Comparison of ENCODE assay signal across 23 mouse cellular contexts in the genomic region with DNA sequence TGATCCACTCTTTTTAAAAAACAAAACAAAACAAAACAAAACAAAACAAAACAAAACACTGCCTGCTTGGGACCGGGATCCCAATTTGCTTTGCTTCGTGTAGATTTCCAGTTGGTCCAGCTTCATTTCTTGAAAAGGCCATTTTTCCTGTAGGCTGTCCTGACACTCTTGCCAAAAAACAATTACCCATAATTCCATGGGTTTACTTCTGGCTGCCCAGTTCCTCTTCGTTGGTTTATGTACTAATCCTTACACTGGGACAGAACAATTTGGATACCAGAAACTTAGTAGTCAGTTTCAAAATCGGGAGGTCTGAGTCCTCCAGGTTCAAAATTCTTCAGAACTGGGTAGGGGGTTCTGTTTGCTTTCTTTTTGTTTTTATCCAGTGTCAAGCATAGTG. TPM values are rescaled to one million over a fixed set of nuclear protein-coding genes. Genes with fewer than 3 reads are reported as not detected.
DNase-seq lines count a peak whose midpoint lies in the region; ATAC-seq and TF ChIP-seq lines count a peak whose summit lies in the region.
"Had no signal": no experiment of that assay in that cellular context is flagged by ENCODE, and none has a peak within 500 bp of the region (broad histone marks: within the 10 kb centered on the region; RNA-seq: fewer than 3 reads in every experiment).

No protein-coding gene starts in this region.

- no peak for TF ChIP-seq CTCF in lung, embryonic 14.5 days (IDR thresholded peaks at IDR 0.05; ENCODE audit: low read depth)
- no peak for TF ChIP-seq CTCF in MEL (IDR thresholded peaks at IDR 0.05 in 2 of 3, conservative IDR thresholded peaks at IDR 0.05 in 1 of 3; ENCODE audit: control insufficient read depth in 1 of 3, insufficient read depth in 1 of 3, low read depth in 2 of 3, low read length in 3 of 3, poor library complexity in 1 of 3, severe bottlenecking in 1 of 3)

- H3K79me2 ChIP-seq in MEL (ENCODE audit: control insufficient read depth, insufficient read depth, low read length, poor library complexity) = no peaks in the 10 kb centered on the region

- H3K4me1 ChIP-seq in lung, embryonic 14.5 days (ENCODE audit: insufficient read depth) = no peaks in the 10 kb centered on the region
- no peaks in the 10 kb centered on the region for H3K4me1 ChIP-seq in MEL (ENCODE audit: control insufficient read depth in 1 of 2, insufficient read depth in 2 of 2, low read length in 2 of 2)
- H3K4me1 ChIP-seq in hindbrain, embryonic 13.5 days (replicated peaks) = peaks cover 9% of the 10 kb centered on the region
- H3K4me1 ChIP-seq: embryonic facial prominence, embryonic 12.5 days; heart, embryonic 12.5 days; hindbrain, embryonic 10.5 days had no signal

- ATAC-seq in lung, embryonic 14.5 days (ENCODE audit: insufficient read depth) = no peak
- ATAC-seq in megakaryocyte, adult 5-6 weeks (ENCODE audit: poor library complexity, severe bottlenecking) = 0 out of 2 replicates have a peak, but pooled peaks have one; percentile 23
- ATAC-seq in hindbrain, embryonic 13.5 days (ENCODE audit: low FRiP score) = no peak
- ATAC-seq: forebrain, embryonic 15.5 days; Patski had no signal

- H3K4me2 ChIP-seq in lung, embryonic 14.5 days = no peak overlapping the region
- H3K4me2 ChIP-seq in hindbrain, embryonic 13.5 days = no peak overlapping the region
- H3K4me2 ChIP-seq: embryonic facial prominence, embryonic 12.5 days; forebrain, embryonic 15.5 days; heart, embryonic 12.5 days; hindbrain, embryonic 15.5 days had no signal

- H3K4me3 ChIP-seq in lung, embryonic 14.5 days (ENCODE audit: low read depth, low read length) = no peak overlapping the region
- no peak overlapping the region for H3K4me3 ChIP-seq in MEL (ENCODE audit: control insufficient read depth in 1 of 2, insufficient read depth in 1 of 2, low read depth in 2 of 2, low read length in 2 of 2)
- no peak overlapping the region for H3K4me3 ChIP-seq in hindbrain, embryonic 13.5 days
- H3K4me3 ChIP-seq: embryonic facial prominence, embryonic 12.5 days; forebrain, embryonic 15.5 days; heart, embryonic 12.5 days; hindbrain, embryonic 10.5 days; hindbrain, embryonic 15.5 days had no signal

- H3K27me3 ChIP-seq in lung, embryonic 14.5 days (ENCODE audit: insufficient read depth, low read length) = peaks cover 14% of the 10 kb centered on the region
- no peaks in the 10 kb centered on the region for H3K27me3 ChIP-seq in MEL (ENCODE audit: control insufficient read depth in 1 of 2, insufficient read depth in 2 of 2, low read length in 2 of 2)
- peaks cover 31% of the 10 kb centered on the region for H3K27me3 ChIP-seq in hindbrain, embryonic 13.5 days

- H3K9ac ChIP-seq in lung, embryonic 14.5 days = no peak overlapping the region
- H3K9ac ChIP-seq in MEL (ENCODE audit: control insufficient read depth, low read depth, low read length, poor library complexity, severe bottlenecking) = no peak overlapping the region
- H3K9ac ChIP-seq in hindbrain, embryonic 13.5 days = no peak overlapping the region
- H3K9ac ChIP-seq: embryonic facial prominence, embryonic 12.5 days; forebrain, embryonic 15.5 days; heart, embryonic 12.5 days; hindbrain, embryonic 15.5 days had no signal

- H3K9me3 ChIP-seq in lung, embryonic 14.5 days (ENCODE audit: low read depth, low read length) = no peaks in the 10 kb centered on the region
- H3K9me3 ChIP-seq in MEL (replicated peaks; ENCODE audit: insufficient read depth, low read length) = no peaks in the 10 kb centered on the region
- H3K9me3 ChIP-seq in hindbrain, embryonic 13.5 days = no peaks in the 10 kb centered on the region
- H3K9me3 ChIP-seq: embryonic facial prominence, embryonic 12.5 days; forebrain, embryonic 15.5 days; G1E; heart, embryonic 12.5 days; hindbrain, embryonic 10.5 days; hindbrain, embryonic 15.5 days had no signal

- TF ChIP-seq RAD21 in MEL (IDR thresholded peaks at IDR 0.05; ENCODE audit: low read depth, low read length) = no peak

- no peak for TF ChIP-seq POLR2A in MEL (IDR thresholded peaks at IDR 0.05; ENCODE audit: control insufficient read depth in 1 of 2, insufficient read depth in 1 of 2, low read depth in 1 of 2, low read length in 2 of 2, poor library complexity in 1 of 2)

- no peak for TF ChIP-seq EP300 in MEL (IDR thresholded peaks at IDR 0.05; ENCODE audit: low read depth in 1 of 2, low read length in 2 of 2)

- H3K36me3 ChIP-seq in lung, embryonic 14.5 days (ENCODE audit: insufficient read depth) = no peaks in the 10 kb centered on the region
- H3K36me3 ChIP-seq in MEL (ENCODE audit: control insufficient read depth in 1 of 2, insufficient read depth in 2 of 2, low read length in 2 of 2) = no peaks in the 10 kb centered on the region
- no peaks in the 10 kb centered on the region for H3K36me3 ChIP-seq in hindbrain, embryonic 13.5 days
- H3K36me3 ChIP-seq: embryonic facial prominence, embryonic 12.5 days; forebrain, embryonic 15.5 days; G1E; heart, embryonic 12.5 days; hindbrain, embryonic 10.5 days; hindbrain, embryonic 15.5 days had no signal

- peak; percentile 12 for DNase-seq in lung, embryonic 14.5 days
- no peak for DNase-seq in lung, adult 18-20 months
- DNase-seq in 416B (ENCODE audit: low read depth) = peak; percentile 51
- peak; percentile 9 for DNase-seq in MEL (ENCODE audit: low read depth, low spot score)
- DNase-seq in kidney, adult 11 months = no peak
- DNase-seq: adrenal gland, postnatal 10 days; cerebellum, adult 11 months; cerebellum, adult 9-10 months; gastrocnemius, postnatal 36 days; heart, adult 18-20 months had no signal

- H3K27ac ChIP-seq in lung, embryonic 14.5 days (ENCODE audit: low read depth) = no peak overlapping the region
- H3K27ac ChIP-seq in MEL (ENCODE audit: control insufficient read depth, low read depth, low read length) = no peak overlapping the region
- no peak overlapping the region for H3K27ac ChIP-seq in hindbrain, embryonic 13.5 days
- H3K27ac ChIP-seq: embryonic facial prominence, embryonic 12.5 days; forebrain, embryonic 15.5 days; hindbrain, embryonic 10.5 days; hindbrain, embryonic 15.5 days had no signal

- 56% methylated on average over 4 of the region's 4 CpGs for WGBS in lung, embryonic 14.5 days
- WGBS in hindbrain, embryonic 13.5 days = 76% methylated on average over 4 of the region's 4 CpGs

TF ChIP-seq in MEL, 35 proteins besides CTCF, POLR2A, EP300 and RAD21:
- TF ChIP-seq ETS1 (IDR thresholded peaks at IDR 0.05; ENCODE audit: low read depth, low read length) = no peak
- no peak for TF ChIP-seq MEF2A (IDR thresholded peaks at IDR 0.05; ENCODE audit: extremely low read depth, insufficient replicate concordance, low read depth, low read length, poor library complexity, severe bottlenecking)
- no peak for TF ChIP-seq ZMIZ1 (IDR thresholded peaks at IDR 0.05; ENCODE audit: low read depth, low read length)
- TF ChIP-seq JUND (IDR thresholded peaks at IDR 0.05; ENCODE audit: low read depth, low read length) = no peak
- TF ChIP-seq USF2 (IDR thresholded peaks at IDR 0.05; ENCODE audit: borderline replicate concordance in 1 of 2, insufficient read depth in 1 of 2, low read depth in 1 of 2, low read length in 2 of 2) = no peak
- TF ChIP-seq NELFE (IDR thresholded peaks at IDR 0.05; ENCODE audit: low read depth, low read length) = no peak
- TF ChIP-seq TCF12 (IDR thresholded peaks at IDR 0.05; ENCODE audit: low read depth, low read length) = no peak
- TF ChIP-seq GABPA (IDR thresholded peaks at IDR 0.05; ENCODE audit: low read depth, low read length) = no peak
- TF ChIP-seq USF1 (IDR thresholded peaks at IDR 0.05; ENCODE audit: low read depth, low read length) = no peak
- TF ChIP-seq MXI1 (IDR thresholded peaks at IDR 0.05; ENCODE audit: low read depth, low read length) = no peak
- no peak for TF ChIP-seq UBTF (IDR thresholded peaks at IDR 0.05; ENCODE audit: borderline replicate concordance, insufficient read depth, low read depth, low read length)
- TF ChIP-seq MYC (IDR thresholded peaks at IDR 0.05; ENCODE audit: low read depth, low read length) = no peak

RNA-seq across cellular contexts. Expression of a gene that starts 6.1 kb away (rescaled TPM):
- 0.12 and 0.22 TPM in 2 replicates for polyA plus RNA-seq in lung, embryonic 14.5 days (2014; fragmentation: Nextera tagmentation; extraction: Ambion mirVana)
- total RNA-seq in MEL (2012; rRNA removed) = not detected in 2 replicates
- polyA plus RNA-seq in MEL (2012; ENCODE audit: insufficient read depth in 1 of 2, insufficient read length in 2 of 2, low read depth in 1 of 2, low replicate concordance in 2 of 2, missing spikeins in 1 of 2) = not detected
- total RNA-seq in megakaryocyte, adult 5-6 weeks (2015) = 0.04 TPM in 1 of 2 replicates, not detected in the other
- total RNA-seq in megakaryocyte, adult 5-6 weeks (2017) = 0.04 TPM in 2 replicates
- polyA plus RNA-seq in hindbrain, embryonic 13.5 days (2015; fragmentation: Nextera tagmentation; extraction: Ambion mirVana) = 9.6 and 9.7 TPM in 2 replicates
- polyA plus RNA-seq: activated CD4-positive, CD25-positive, alpha-beta regulatory T cell, adult 4 months; G1E; heart, embryonic 16.5 days had no signal

RNA-seq across cellular contexts. Expression of a gene that starts 14.0 kb away (rescaled TPM):
- 0.09 TPM in 1 of 2 replicates, not detected in the other for polyA plus RNA-seq in lung, embryonic 14.5 days (2014; fragmentation: Nextera tagmentation; extraction: Ambion mirVana)
- not detected in 2 replicates for total RNA-seq in MEL (2012; rRNA removed)
- not detected for polyA plus RNA-seq in MEL (2012; ENCODE audit: insufficient read depth in 1 of 2, insufficient read length in 2 of 2, low read depth in 1 of 2, low replicate concordance in 2 of 2, missing spikeins in 1 of 2)
- total RNA-seq in megakaryocyte, adult 5-6 weeks (2015) = not detected in 2 replicates
- total RNA-seq in megakaryocyte, adult 5-6 weeks (2017) = not detected in 2 replicates
- 0.94 and 1.4 TPM in 2 replicates for polyA plus RNA-seq in hindbrain, embryonic 13.5 days (2015; fragmentation: Nextera tagmentation; extraction: Ambion mirVana)
- total RNA-seq: heart, adult 18-20 months; heart, postnatal 25 days had no signal
- polyA plus RNA-seq: activated CD4-positive, CD25-positive, alpha-beta regulatory T cell, adult 4 months; forebrain, embryonic 11.5 days; G1E; Patski had no signal

Comparison
In these comparisons a context has a peak if more than half of its experiments do, and no peak if none do; other contexts are left out.
1. DNase-seq: peak in lung, embryonic 14.5 days (single experiment), 416B (single experiment) and MEL (single experiment); none in lung, adult 18-20 months (0 of 2) and kidney, adult 11 months (single experiment).